Mouse (Mus musculus): ENCODE measurements around the gene Gtf2i. TPM values are rescaled to one million over a fixed set of nuclear protein-coding genes. Genes with fewer than 3 reads are reported as not detected.

Gtf2i gene
- polyA plus RNA-seq, 1 experiment from 2014 or later: 157 TPM

DNA sequence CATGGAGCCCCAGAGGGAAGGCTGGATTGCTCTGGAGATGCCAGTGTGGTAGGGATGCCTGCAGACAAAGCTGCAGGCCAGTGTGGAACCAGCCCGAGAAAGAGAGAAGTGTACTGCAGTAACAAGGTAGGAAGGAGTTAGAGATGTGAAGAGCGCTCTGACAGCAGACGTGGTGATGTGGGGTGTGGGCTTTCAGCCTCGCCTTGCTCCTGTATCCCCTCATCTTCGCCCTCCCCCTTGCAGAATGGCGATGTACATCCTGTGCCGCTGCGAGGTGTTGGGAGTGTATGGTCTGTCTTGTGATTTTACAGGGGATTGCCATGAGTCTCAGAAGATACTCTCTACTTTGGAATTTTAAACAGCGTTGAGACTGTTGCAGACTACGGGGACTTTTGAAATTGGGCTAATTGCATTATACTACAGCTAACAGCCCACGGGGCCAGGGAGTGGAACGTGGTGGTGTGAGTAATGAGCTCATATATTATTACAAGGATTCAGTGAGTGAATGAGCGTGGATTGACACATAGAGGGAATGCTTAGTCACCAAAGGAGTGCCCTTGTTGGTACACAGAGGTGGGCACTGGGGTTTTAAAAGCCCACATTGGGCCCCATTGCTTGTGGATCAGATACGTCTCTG lies 65.8 kb downstream of the Gtf2i start:
- WGBS: 92% methylated on average over 14 of the region's 14 CpGs
- Histone ChIP-seq H3K9ac (ENCODE audit: low read depth, low read length) (no peak overlapping the region), H3K36me3 (ENCODE audit: insufficient read depth, low read length) (peaks cover 92% of the 10 kb centered on the region), H3K27me3 (ENCODE audit: insufficient read depth, low read length) (no peaks in the 10 kb centered on the region), H3K4me3 (replicated peaks; ENCODE audit: low read depth, low read length) (no peak overlapping the region), H3K27ac (no peak overlapping the region), H3K9me3 (replicated peaks; ENCODE audit: low read length) (no peaks in the 10 kb centered on the region), H3K4me2 (ENCODE audit: low read length) (no peak overlapping the region), H3K4me1 (replicated peaks; ENCODE audit: insufficient read depth, low read length) (no peaks in the 10 kb centered on the region)
- no peak for DNase-seq (ENCODE audit: low spot score)
- no peak for TF ChIP-seq CTCF (IDR thresholded peaks at IDR 0.05; ENCODE audit: low read depth)
- ATAC-seq (replicated peaks; ENCODE audit: low FRiP score, low read depth): no peak

DNA sequence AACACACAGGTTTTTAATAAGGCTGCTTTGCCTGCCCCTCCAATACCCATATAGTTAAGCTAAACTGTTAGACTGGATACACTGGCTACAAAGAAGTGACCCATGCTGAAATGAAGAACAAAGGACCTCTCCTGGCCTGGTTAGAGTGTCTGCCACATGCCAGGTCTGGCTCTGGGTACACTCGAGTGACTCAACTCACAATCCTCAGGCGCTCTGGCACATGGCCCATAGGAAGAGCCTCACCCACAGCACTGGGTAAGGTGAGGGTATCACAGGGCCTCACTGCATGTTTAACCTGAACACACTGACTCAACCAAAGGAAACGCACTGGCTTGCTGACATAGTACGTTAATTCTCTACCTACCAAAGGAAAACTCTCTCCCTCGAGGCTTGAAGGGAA lies 68.4 kb downstream of the Gtf2i start:
- TF ChIP-seq CTCF (IDR thresholded peaks at IDR 0.05; ENCODE audit: low read depth): no peak
- 86% methylated on average over 5 of the region's 5 CpGs for WGBS
- Histone ChIP-seq H3K9me3 (replicated peaks; ENCODE audit: low read length) (no peaks in the 10 kb centered on the region), H3K36me3 (ENCODE audit: insufficient read depth, low read length) (peaks cover 91% of the 10 kb centered on the region), H3K4me1 (replicated peaks; ENCODE audit: insufficient read depth, low read length) (no peaks in the 10 kb centered on the region), H3K4me2 (ENCODE audit: low read length) (no peak overlapping the region), H3K9ac (ENCODE audit: low read depth, low read length) (no peak overlapping the region), H3K27ac (no peak overlapping the region), H3K27me3 (ENCODE audit: insufficient read depth, low read length) (no peaks in the 10 kb centered on the region), H3K4me3 (replicated peaks; ENCODE audit: low read depth, low read length) (no peak overlapping the region)
- ATAC-seq (replicated peaks; ENCODE audit: low FRiP score, low read depth) (no peak), DNase-seq (ENCODE audit: low spot score) (no peak)

DNA sequence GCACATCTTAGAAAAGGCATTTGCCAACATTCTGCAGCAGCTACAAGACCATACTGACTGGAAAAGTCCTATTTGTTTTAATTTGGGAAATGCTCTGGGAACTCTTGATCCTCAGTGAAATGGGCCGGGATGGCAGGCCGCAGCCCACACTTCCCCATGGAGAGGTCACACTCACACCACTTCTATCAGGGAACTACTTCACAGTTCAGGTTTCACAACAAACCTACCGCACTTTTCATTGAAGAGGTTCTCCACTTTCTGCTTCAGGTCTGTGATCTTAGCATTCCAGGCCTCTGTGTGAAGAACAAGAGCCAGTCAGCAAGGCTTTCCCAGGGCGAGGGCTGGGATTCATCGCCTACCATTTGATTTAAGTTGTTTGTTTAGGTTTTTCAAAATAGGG lies 69.7 kb downstream of the Gtf2i start:
- 83% methylated on average over 5 of the region's 5 CpGs for WGBS
- H3K27me3 ChIP-seq (ENCODE audit: insufficient read depth, low read length): no peaks in the 10 kb centered on the region
- no peak overlapping the region for H3K4me3 ChIP-seq (replicated peaks; ENCODE audit: low read depth, low read length)
- ATAC-seq (replicated peaks; ENCODE audit: low FRiP score, low read depth): no peak
- H3K4me2 ChIP-seq (ENCODE audit: low read length): no peak overlapping the region
- no peaks in the 10 kb centered on the region for H3K9me3 ChIP-seq (replicated peaks; ENCODE audit: low read length)
- H3K36me3 ChIP-seq (ENCODE audit: insufficient read depth, low read length): peaks cover 94% of the 10 kb centered on the region
- no peak for TF ChIP-seq CTCF (IDR thresholded peaks at IDR 0.05; ENCODE audit: low read depth)
- no peak overlapping the region for H3K27ac ChIP-seq
- no peak overlapping the region for H3K9ac ChIP-seq (ENCODE audit: low read depth, low read length)
- DNase-seq (ENCODE audit: low spot score): no peak
- H3K4me1 ChIP-seq (replicated peaks; ENCODE audit: insufficient read depth, low read length): no peaks in the 10 kb centered on the region

DNA sequence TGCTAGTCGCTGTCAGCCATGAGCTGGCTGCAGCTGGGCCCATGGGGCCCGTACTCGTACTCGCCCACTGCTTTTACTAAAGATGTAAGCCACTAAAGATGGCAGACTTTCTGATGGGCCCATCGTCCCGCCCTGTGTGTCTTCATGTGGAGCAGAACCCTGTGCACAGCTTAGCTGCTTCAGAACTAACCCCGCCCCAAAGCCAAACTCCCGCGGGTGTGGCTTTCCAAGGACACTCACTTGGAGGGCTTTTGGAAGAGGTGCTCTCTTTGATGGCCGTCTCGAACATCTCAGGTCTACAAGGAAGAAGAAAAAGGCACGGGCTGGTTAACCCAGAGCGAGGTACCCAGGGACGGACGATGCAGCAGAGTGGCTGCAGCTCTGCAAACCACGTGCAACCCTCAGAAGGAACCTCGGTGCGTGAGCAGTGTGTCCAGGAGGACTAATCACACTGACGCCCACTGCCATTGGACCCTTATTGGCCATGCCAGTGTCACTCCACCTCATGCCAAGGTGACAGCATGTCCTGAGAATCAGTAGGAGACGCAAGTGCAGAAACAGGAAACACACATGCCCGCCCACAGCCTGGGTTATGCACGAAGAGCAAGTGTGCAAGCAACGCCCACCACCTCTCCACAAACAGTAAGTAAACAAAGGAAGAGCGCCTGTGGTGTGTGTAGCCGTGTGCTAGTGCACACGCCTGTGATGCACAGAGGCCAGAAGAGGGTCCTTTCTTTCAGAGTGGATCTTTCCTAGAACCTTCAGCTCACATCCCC lies 70.7 kb downstream of the Gtf2i start:
- peaks cover 94% of the 10 kb centered on the region for H3K36me3 ChIP-seq (ENCODE audit: insufficient read depth, low read length)
- TF ChIP-seq CTCF (IDR thresholded peaks at IDR 0.05; ENCODE audit: low read depth): no peak
- WGBS: 89% methylated on average over 26 of the region's 26 CpGs
- no peaks in the 10 kb centered on the region for H3K4me1 ChIP-seq (replicated peaks; ENCODE audit: insufficient read depth, low read length)
- DNase-seq (ENCODE audit: low spot score): no peak
- no peaks in the 10 kb centered on the region for H3K9me3 ChIP-seq (replicated peaks; ENCODE audit: low read length)
- no peak for ATAC-seq (replicated peaks; ENCODE audit: low FRiP score, low read depth)
- no peak overlapping the region for H3K4me2 ChIP-seq (ENCODE audit: low read length)
- no peak overlapping the region for H3K27ac ChIP-seq
- H3K27me3 ChIP-seq (ENCODE audit: insufficient read depth, low read length): no peaks in the 10 kb centered on the region
- no peak overlapping the region for H3K9ac ChIP-seq (ENCODE audit: low read depth, low read length)
- no peak overlapping the region for H3K4me3 ChIP-seq (replicated peaks; ENCODE audit: low read depth, low read length)

DNA sequence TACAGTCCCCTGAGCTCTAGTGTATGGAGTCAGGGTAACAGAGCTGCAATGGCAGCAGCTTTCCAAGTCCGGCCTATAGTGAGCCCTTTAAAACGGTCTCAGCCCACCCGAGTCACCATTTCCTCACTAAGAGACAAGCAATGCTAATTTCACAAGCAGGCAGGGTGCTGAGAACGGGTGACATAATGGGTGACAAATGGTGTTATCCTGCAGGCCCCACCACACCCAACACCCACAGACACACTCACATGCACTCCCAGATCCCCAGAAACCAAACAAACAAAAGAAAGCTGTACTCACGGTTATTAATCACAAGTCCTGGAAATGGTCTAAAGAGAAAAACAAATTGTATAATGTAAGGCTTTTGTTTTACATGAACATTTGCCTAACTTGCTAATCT lies 72.7 kb downstream of the Gtf2i start:
- no peak for TF ChIP-seq CTCF (IDR thresholded peaks at IDR 0.05; ENCODE audit: low read depth)
- Histone ChIP-seq H3K4me3 (replicated peaks; ENCODE audit: low read depth, low read length) (no peak overlapping the region), H3K27ac (no peak overlapping the region), H3K4me2 (ENCODE audit: low read length) (no peak overlapping the region), H3K27me3 (ENCODE audit: insufficient read depth, low read length) (no peaks in the 10 kb centered on the region), H3K9ac (ENCODE audit: low read depth, low read length) (no peak overlapping the region), H3K4me1 (replicated peaks; ENCODE audit: insufficient read depth, low read length) (no peaks in the 10 kb centered on the region), H3K36me3 (ENCODE audit: insufficient read depth, low read length) (peaks cover 94% of the 10 kb centered on the region), H3K9me3 (replicated peaks; ENCODE audit: low read length) (no peaks in the 10 kb centered on the region)
- WGBS: 83% methylated on average over 5 of the region's 5 CpGs
- ATAC-seq (replicated peaks; ENCODE audit: low FRiP score, low read depth): no peak
- DNase-seq (ENCODE audit: low spot score): no peak

DNA sequence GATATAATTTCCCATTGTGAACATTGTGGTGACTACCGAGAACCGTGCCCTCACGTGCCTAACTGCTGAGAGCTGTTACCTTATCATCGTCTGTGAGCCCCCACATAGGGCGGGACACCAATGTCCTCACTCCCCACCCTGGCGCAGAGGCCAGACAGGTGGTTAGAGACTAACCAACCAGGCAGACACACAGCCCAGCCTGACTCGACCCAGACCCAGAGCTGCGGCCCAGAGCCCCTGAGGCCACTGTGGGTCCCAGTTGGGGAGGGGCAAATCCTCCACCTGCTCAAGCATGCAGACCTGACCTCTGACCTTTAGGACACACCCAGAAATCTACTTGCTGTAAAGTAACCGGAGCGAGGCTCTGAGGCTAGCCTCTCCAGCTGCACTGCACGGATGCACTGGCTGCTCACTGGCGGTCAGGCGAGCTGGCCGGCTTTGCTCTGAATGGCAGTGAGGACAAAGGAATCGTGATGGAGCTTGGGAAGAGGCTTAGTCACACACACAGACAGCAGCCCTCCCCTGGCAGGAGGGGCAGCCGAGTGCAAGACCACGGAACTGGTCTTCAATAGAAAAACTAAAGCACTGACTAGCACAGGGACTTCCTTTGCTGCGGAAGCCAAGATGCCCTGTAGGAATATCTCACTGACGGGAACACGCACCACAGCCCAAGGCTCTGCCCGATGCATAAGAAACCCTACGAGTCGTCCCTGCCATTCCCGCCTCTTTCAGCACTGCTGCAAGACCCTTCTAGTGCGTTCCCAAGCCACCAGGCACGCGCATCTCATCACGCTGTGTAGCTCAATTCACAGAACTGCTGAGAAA lies 76.4 kb downstream of the Gtf2i start:
- H3K9ac ChIP-seq (ENCODE audit: low read depth, low read length): no peak overlapping the region
- H3K36me3 ChIP-seq (ENCODE audit: insufficient read depth, low read length): peaks cover 65% of the 10 kb centered on the region
- no peak overlapping the region for H3K4me3 ChIP-seq (replicated peaks; ENCODE audit: low read depth, low read length)
- ATAC-seq (replicated peaks; ENCODE audit: low FRiP score, low read depth) (no peak), DNase-seq (ENCODE audit: low spot score) (no peak)
- H3K27me3 ChIP-seq (ENCODE audit: insufficient read depth, low read length): no peaks in the 10 kb centered on the region
- no peaks in the 10 kb centered on the region for H3K9me3 ChIP-seq (replicated peaks; ENCODE audit: low read length)
- no peak overlapping the region for H3K27ac ChIP-seq
- H3K4me1 ChIP-seq (replicated peaks; ENCODE audit: insufficient read depth, low read length): peaks cover 9% of the 10 kb centered on the region; the same call in 1 of the 2 replicates
- no peak for TF ChIP-seq CTCF (IDR thresholded peaks at IDR 0.05; ENCODE audit: low read depth)
- no peak overlapping the region for H3K4me2 ChIP-seq (ENCODE audit: low read length)
- WGBS: 78% methylated on average over 28 of the region's 28 CpGs

Measured in kidney, postnatal 0 days (tissue).